Mouse (Mus musculus) c-Kit-positive CD71-positive TER-119-positive erythroid progenitor cells, embryonic 14.5 days (primary cell): ENCODE measurements at regions not wholly inside any gene's neighbourhood (a gene's known extent, or its start where the extent isn't known, plus 50 kb on each side); places are given as distances from the start of the nearest gene placed in this dataset.

Source experiments
- DNase-seq: peaks from one replicate; pipeline ENCODE4 v3.0.0-alpha.2; 2013; ENCODE audit warnings: low spot score

GRCm38 (mm10) chr5:118502991-118503390 lies 57.5 kb upstream of the Med13l start:
- DNase-seq, result no peak

- DNase-seq, result no peak
These were observed 56.3 kb upstream of the Med13l start for GRCm38 (mm10) chr5:118504170-118504569.

GRCm38 (mm10) chr5:118504926-118505325 lies 55.6 kb upstream of the Med13l start:
- DNase-seq, result no peak

GRCm38 (mm10) chr5:118509871-118510270 lies 50.6 kb upstream of the Med13l start:
- DNase-seq, result no peak
